Mouse (Mus musculus) megakaryocyte-erythroid progenitor cell, adult 5-6 weeks (primary cell): Measurements from ENCODE around the gene Avil. TPM values are rescaled to one million over a fixed set of nuclear protein-coding genes. Genes with fewer than 3 reads are reported as not detected.
"Not testable (repeated sequence)": the region's sequence is repeated elsewhere in the genome, so short reads cannot be mapped to it uniquely, and the experiment has no call there.

Experiments used
- ATAC-seq: replicated peaks from 2 replicates; pipeline ENCODE4 v1.8.0; 2016; ENCODE audit warnings: mild to moderate bottlenecking, inconsistent platforms; ENCODE audit not compliant: severe bottlenecking, poor library complexity, low FRiP score, low TSS enrichment
- total RNA-seq, 2 experiments: library from RNA; stranded (forward) in 1 of 2; stranded (reverse) in 1 of 2; fragments of 200-1000, 215-1000 nt in 1 of 2; fragments of >200 nt in 1 of 2; fragmentation: Nextera tagmentation in 1 of 2; gene quantifications; 2 replicates each; pipeline ENCODE4 v1.2.3; 2014 to 2017

Avil gene
- total RNA-seq, 2 experiments from 2014 or later: 0.38 TPM; not detected in 1

DNA sequence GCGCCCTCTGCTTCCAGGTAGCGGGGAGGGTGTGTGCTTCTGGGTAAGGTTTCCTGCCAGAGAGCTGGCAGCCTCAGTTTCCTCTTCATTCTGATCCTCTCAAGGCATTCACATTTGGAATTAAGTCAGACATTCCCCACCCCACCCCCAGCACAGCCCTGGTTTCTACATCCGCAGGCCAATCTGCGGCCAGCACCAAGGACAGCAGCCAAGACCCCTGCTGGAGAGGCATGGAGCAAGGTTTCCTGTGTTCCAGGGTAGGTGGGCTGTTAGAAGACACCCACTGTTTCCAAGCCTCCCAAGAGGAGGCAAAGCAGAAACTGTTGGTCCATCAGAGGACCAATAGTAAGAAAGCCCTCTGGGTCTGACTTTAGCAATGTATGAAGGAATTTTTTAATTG is 54.1 kb downstream of the Avil start:
- no peak for ATAC-seq

DNA sequence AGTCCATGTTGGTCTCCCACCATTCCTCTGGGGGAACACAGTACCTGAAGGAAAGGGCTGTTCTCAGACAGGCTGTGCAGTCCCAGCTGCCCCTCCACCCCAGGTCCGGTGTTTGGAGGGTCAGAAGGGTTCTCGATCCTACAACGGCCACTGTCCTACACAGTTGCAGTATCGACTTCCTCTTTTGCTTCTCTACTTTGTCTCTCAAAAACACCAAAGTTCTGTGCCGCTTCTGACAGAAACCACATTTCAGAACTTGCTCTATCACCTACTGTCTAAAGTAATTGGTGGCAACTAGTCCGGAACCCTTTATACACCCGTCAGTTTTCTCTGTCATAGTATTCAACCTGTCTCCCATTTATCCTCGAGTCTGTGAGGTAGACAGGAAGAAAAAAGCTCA is 54.9 kb downstream of the Avil start:
- no peak for ATAC-seq

DNA sequence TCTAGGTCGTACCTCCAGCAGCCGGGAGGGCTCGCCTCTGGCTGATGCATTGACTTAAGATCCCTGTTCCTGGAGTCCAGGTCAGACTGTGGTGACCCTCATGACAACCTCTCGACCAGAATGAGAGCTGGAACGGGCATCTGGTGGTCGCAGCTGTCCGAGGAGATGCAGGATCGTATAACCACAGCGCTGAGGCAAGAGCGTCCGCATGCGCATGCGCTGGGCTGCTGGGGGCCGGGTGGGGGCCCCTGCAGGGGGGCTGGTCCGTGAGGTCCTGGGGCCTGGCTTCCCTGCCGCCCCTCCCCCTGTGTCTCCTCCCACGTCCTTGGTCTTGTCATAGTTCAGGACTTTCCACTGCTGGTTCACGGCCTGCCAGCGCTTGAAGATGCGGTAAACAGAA is 56.0 kb downstream of the Avil start:
- ATAC-seq: no peak

DNA sequence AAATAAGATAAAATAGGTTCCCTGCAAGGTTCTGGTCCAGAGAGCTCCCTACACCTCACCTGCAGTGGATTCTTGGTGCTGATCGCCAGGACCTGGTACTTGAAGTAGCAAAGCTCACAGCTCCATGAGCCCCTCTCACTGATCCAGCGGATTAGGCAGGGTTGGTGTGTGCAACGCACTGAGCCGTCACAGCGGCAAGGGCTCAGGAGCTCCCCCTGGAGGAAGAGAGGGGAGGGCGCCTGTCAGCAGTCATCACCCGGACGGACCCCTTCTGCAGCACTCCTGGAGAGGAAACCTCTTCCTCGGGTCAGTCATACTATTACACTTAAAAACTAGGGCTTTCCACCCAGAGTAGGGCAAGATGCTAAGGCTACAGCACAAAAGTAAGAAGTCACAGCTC is 57.7 kb downstream of the Avil start:
- ATAC-seq: peak; percentile 78

DNA sequence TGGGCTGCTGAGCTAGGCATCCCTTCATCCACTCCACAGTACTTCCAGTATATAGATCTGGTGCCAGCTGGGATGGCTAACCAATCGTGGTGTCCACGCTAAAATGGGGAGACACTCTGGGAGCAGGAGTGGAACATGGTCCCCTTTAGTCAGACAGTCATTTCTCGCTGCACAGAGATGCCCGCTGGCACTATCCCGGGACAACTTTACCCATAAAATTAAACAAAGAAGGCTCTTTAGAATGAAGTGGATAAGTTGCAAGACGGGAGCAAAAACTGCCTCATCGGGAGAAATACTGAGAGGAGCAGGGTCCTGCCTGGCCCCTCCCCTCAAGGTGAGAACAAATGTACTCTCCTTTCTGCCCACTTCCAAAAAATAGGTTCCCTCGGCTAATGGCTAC is 58.2 kb downstream of the Avil start:
- ATAC-seq: no peak

DNA sequence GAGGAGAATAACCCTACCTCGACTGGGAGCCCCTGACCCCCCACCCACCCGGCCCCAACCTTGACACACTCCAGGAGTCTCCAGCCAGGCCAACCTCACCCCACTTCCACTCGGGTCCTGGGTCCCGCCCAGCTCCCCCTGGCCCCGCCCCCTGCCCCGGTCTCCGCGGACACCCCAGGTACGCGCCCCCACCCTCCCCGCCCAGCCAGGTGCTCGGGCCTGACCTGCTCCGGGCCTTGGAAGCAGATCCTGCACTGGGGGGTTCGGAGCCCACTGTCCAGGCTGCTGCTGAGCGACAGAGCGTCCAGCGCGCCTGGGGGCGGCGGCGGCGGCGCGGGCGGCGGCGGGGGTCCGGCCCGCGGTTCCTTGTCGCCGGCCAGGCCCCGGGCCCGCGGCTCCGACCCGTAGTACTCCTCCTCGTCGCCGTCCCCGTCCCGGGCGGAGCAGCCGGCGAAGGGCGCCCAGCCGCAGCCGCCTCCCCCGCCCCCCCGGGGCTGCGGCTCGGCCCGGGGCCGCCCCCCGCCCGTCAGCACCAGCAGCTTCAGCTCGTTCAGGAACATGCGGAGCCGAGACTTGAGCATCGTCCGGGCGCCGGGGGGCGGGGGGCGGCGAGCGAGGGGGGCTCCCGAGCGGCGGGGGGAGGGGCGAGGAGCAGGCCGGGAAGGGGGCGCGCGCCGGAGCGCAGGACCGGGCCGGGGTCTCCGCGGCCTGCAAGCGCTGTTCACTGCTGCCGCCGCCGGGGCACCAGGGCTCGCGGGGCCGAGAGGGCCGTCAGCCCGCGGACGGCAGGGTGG is 58.9 kb downstream of the Avil start:
- ATAC-seq: no peak

DNA sequence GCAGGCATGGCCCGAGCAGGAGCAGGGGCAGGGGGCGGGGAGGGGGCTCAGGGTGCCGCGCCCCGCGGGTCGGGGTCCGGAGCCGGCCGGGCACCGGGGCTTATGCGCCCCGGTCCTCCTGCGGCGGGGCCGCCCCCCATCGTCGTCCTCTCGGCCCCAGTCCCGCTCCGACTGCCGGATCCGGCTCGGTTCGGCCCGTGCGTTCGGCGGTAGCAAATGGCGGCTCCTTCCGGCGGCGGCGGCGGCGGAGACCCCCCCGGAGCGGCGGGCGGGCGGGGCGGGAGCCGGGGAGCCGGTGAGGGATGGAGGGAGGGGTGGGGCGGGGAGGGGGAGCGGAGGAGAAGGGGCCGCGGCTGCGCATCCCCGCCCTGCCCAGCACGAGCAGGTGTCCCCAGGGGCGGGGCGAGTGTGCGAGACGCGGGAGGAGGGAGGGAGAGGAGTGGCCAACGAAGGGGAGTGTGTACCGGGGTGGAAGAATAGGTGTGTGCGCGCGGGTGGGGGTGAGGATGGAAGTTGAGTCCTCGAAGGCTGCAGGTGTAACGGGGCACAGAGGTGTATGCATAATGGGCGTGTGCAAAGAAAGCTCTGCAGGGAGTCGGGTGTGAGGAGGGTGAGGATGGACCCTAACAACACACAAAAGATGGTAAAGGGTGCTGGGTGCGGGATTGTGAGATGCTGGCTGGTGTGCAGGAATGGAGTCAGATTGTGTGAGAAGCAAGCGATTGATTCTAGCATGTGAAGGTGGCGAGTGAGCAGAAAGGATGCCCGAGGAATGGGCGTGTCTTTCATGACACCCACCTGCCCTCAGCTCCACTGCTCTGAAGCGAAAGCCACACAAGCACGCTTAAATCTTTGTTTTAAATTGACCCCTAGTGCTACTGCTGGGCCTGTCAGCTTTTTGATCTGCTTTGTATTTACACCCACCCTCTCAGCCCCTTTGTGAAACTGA is 59.7 kb downstream of the Avil start, which contains the start of gene March9:
Gene March9 (minus strand): TSS at position 217 of the 949 bp plus-strand sequence.
- ATAC-seq: no peak

DNA sequence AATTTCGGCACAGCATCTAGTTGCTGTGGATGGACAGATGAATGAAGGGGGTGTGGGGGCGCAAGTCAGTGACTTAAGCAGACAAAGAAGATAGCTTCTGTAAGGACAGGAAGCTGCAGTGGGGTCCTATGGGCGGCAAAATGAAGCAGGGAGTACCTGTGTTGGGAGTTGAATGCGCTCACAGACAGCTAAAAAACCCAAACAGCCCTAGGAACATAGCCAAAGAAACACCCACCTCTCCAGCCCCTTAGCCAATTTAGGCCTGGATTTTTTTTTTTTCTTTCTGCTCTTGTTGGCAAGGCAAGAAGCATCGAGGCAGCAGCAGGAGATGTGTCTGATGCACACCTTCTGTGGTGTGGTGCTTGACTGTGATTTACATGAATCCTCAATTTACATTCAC is 60.6 kb downstream of the Avil start:
- no peak for ATAC-seq

DNA sequence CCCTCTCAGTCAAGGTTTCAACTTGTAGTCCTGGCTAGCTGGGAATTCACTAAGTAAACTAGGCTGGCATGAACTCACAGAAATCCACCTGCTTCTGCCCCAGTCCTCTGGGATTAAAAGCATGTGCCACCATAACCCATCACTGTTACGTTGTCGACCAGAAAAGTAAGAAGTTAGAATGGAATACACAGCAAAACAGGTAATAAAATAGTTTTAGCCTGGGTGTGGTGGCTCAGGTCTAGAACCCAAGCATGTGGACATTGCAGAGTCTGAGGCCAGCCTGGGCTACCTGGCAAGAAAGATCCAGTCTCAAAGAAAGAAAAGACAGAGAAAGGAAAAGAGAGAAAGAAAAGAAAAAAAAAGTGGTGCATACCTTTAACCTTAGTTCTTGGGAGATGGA is 61.0 kb downstream of the Avil start:
- ATAC-seq: no peak

DNA sequence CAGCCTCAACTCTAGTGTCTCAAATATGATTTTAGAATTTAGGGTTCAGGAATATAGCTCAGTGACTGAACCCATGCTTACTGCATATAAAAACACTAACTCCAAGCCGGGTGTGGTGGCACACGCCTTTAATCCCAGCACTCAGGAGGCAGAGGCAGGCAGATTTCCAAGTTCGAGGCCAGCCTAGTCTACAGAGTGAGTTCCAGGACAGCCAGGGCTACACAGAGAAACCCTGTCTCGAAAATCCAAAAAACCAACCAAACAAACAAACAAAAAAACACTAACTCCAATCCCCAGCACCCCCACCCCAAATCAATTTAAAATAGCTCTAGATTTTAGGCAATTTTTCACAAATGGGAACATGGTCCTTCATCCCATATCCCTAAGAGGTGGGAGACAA is 61.6 kb downstream of the Avil start:
- ATAC-seq: not testable (repeated sequence)

DNA sequence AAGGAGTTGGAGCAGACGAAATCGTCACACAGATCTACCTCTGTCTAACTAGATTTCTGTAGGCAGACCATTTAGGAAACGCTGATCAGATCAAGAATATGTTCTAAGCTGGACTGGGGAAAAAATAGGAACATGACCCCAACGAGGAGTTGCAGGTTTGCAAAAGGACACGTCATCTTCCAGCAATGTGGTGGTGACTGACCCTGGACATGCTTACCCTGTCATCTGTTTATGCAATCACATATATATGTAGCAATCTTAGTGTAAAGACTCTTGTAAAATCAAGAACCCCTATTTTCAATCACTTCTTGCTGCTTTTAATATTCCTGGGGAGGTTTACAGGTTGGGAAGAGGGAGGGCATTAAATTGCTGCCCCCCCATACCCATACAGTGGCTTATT is 62.0 kb downstream of the Avil start:
- no peak for ATAC-seq

DNA sequence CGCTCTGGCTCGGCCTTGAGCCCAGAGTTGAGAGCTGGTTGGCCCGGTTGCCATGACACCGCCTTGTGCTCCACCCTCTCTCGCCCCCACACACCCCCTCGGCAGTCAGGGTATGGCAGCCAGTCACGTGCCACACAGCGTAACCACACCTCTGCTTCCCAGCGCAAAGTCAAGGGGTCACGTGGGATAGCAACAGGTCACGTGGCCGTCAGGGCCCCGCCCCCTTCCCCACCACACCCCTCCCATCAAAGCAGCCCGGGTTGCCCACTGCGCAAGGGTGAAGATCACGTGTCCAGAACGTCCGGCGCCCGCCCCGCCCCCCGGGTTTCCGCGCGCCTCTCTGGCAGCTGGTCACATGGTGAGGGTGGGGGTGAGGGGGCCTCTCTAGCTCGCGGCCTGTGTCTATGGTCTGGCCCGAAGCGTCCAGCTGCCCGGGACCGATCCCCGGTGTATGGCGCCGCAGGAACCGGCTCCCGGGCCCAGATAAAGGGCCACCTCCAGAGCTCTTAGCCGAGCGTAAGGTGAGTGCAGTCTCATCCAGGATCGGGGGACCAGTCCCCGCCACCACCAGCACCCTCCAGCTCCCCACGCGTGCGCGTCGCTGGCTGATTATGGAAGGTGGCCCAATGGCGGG is 62.8 kb downstream of the Avil start, which contains the start of gene Cdk4:
Gene Cdk4 (plus strand): TSS at position 296 of the 634 bp plus-strand sequence.
- peak; percentile 82 for ATAC-seq

DNA sequence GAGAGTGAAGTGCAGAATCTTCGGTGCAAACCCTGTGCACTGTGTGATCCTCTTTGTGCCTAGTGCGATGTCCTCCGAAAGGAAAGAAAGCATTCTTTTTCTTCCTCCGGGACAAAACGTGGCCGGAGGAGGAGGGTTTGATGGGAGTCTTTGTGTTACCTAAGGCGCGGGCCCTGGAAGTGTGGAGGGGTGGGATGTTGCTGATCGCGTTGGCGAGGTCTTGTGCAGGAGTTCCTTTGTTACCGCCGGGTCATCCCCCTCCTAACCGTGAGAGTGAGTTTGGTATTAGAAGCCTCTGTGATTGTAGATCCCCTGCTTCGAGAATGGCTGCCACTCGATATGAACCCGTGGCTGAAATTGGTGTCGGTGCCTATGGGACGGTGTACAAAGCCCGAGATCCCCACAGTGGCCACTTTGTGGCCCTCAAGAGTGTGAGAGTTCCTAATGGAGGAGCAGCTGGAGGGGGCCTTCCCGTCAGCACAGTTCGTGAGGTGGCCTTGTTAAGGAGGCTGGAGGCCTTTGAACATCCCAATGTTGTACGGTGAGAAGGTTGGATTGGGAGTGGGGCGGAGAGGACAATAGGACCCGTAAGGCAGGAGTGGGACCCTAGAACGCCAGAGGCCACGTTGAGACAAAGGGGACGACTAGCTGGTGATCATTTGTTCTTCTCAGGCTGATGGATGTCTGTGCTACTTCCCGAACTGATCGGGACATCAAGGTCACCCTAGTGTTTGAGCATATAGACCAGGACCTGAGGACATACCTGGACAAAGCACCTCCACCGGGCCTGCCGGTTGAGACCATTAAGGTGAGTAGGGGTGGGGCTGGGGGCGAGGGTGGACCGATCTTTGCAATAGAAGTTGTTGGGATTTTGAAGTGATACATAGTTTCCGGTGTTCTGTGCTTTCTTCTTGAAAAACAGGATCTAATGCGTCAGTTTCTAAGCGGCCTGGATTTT is 63.7 kb downstream of the Avil start:
- no peak for ATAC-seq

DNA sequence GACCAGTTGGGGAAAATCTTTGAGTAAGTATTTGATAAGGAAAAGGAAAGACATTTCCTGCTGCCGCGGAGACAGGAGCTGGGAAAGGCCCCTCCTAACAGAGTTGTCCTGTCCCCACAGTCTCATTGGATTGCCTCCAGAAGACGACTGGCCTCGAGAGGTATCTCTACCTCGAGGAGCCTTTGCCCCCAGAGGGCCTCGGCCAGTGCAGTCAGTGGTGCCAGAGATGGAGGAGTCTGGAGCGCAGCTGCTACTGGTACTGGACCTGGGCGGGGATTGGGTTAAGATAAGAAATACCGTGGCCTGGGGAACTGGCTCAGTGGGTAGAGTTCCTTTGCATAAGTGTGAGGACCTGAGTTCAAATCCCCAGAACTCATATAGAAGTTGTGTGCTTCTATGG is 65.5 kb downstream of the Avil start:
- ATAC-seq: no peak

DNA sequence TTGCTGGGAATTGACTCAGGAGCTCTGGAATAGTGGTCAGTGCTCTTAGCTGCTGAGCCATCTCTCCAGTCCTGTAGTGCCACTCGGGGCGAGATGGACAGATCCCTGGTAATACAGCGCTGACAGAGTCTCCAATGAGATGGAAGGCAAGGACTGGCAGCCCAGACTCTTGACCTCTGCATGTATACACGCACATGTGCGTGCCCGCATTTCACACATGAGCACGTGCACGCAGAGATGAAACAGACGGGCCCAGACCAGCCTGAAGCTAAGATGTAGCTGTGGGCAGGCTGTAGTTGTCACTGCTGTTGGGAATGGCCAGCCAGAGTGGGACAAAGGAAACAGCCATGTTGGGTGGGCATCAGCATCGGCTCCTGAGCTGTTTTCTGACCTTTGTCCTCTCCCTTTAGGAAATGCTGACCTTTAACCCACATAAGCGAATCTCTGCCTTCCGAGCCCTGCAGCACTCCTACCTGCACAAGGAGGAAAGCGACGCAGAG is 66.1 kb downstream of the Avil start:
- ATAC-seq: no peak

DNA sequence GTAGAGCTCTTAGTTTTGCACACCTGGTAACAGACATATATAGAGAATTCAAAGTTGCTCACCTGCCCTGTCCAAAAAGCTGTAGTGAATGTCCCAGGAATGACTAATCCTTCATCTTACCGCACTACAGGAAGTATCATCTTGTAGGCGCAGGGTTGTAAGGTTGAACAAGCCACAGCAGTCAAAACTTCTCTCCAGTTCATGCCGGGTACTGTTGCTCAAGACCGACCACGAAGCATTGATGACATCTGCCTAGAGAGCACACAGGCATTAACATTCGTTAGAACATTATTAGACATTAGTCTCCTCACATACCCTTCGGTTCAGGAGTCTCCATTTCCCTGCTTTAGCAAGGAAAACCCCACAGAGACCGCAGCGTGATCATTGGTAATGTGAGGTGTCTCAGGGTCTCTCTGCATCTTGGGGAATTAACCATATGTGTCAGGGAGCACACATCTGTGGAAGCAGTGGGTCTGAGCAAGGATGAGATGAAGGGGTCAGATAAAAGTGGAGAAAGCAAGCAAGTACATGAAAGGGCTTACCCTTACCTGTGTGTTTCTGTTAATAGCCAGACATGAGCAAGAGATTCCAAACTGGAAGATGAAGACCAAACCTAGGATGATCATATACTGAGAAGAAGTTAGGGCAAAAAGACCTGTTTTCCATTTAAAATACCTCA is 68.0 kb downstream of the Avil start:
- ATAC-seq: no peak

DNA sequence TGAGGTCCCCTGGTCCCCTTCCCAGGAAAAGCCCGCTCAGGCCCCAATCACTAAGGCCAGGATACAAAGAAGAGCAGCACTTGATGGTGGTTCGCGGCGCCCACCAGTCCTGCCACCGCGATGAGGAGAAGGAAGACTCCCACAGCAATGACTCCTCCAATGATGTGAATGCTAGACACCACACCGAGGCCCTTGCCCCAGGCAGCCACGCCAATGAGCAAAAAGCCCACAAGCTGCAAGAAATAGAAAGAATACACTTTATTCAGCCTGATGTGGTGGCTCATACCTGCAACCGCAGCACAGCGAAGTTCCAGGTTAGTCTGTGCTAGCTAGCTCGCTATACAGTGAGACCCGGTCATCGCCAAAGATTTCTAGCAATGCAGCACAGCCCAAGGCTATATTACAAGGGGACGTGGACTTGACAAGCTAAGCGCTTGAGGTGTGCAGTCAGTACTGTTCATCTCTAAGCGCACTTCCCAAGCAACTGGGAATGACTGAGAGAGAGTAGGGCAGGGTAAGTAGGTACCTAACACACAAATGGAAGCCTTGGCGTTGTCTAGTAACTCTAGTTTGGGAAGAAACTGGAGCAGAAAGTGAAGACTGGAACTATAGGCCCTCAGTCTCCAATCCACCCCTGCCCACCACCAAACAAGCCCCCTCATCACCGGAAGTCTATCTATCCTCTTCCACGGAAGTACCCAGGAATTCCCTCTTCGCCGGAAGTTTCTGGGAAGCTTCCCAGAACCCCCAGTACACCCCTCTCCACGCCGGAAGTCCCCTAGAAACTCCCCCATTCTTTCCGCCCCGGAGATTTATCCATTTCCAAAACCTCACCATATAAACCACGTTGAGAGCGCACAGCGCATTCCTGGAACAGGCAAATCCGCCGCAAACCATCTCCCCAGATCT is 69.0 kb downstream of the Avil start:
- peak; percentile 21 for ATAC-seq
